Mouse (Mus musculus) MEL (cell line): ENCODE measurements at regions not wholly inside any gene's neighbourhood (a gene's known extent, or its start where the extent isn't known, plus 50 kb on each side); places are given as distances from the start of the nearest gene placed in this dataset.

ENCODE experiments used
- CTCF ChIP-seq, 3 experiments: IDR thresholded peaks in 2 of 3; conservative IDR thresholded peaks in 1 of 3; 2 replicates each; pipeline ENCODE4 v1.5.1; 2011 to 2012; ENCODE audit warnings: low read length in 3 of 3, low read depth in 2 of 3, mild to moderate bottlenecking in 2 of 3, improper control_type of control experiment in 1 of 3, inconsistent platforms in 1 of 3, mixed read lengths in 1 of 3, moderate library complexity in 1 of 3; ENCODE audit not compliant: control insufficient read depth in 1 of 3, insufficient read depth in 1 of 3, poor library complexity in 1 of 3, severe bottlenecking in 1 of 3
- HCFC1 ChIP-seq: IDR thresholded peaks from 2 replicates; pipeline ENCODE4 v1.6.1; 2012; ENCODE audit warnings: low read depth, mild to moderate bottlenecking, inconsistent platforms, low read length, improper control_type of control experiment, moderate library complexity
- ZNF384 ChIP-seq: IDR thresholded peaks from 2 replicates; pipeline ENCODE4 v1.6.1; 2012; ENCODE audit warnings: low read depth, mild to moderate bottlenecking, inconsistent platforms, low read length, improper control_type of control experiment

GRCm38 (mm10) chr3:124755693-124756435 is 175.0 kb upstream of the 1700003H04Rik start:
- TF ChIP-seq CTCF (IDR thresholded peaks at IDR 0.05 in 2 of 3, conservative IDR thresholded peaks at IDR 0.05 in 1 of 3; ENCODE audit: control insufficient read depth in 1 of 3, insufficient read depth in 1 of 3, low read depth in 2 of 3, low read length in 3 of 3, poor library complexity in 1 of 3, severe bottlenecking in 1 of 3) (no peak), HCFC1 (no peak), ZNF384 (no peak)
